Mouse (Mus musculus) liver, embryonic 12.5 days (tissue): ENCODE data around the gene Cfap161. TPM values are rescaled to one million over a fixed set of nuclear protein-coding genes. Genes with fewer than 3 reads are reported as not detected.

Source experiments
- ATAC-seq: fragments of 200-750 bp; cut with Nextera tagmentation; 2 replicates; pipeline ENCODE4 v1.8.0; 2017; ENCODE audit warnings: moderate number of reproducible peaks, mild to moderate bottlenecking, moderate library complexity
- H3K27ac ChIP-seq: fragments of 300-500 bp; sonication (generic); 2 replicates; pipeline ENCODE4 v1.5.1; 2016; ENCODE audit warnings: mild to moderate bottlenecking
- H3K27me3 ChIP-seq: fragments of 300-500 bp; sonication (generic); replicated peaks from 2 replicates; pipeline ENCODE4 v1.6.1; 2016; ENCODE audit warnings: mild to moderate bottlenecking, moderate library complexity
- H3K36me3 ChIP-seq: fragments of 300-500 bp; sonication (generic); 2 replicates; pipeline ENCODE4 v1.6.1; 2016; ENCODE audit warnings: mild to moderate bottlenecking, moderate library complexity
- H3K4me1 ChIP-seq: fragments of 300-500 bp; sonication (generic); 2 replicates; pipeline ENCODE4 v1.6.1; 2016
- H3K4me2 ChIP-seq: fragments of 300-500 bp; sonication (generic); 2 replicates; pipeline ENCODE4 v1.6.1; 2016; ENCODE audit warnings: mild to moderate bottlenecking, moderate library complexity
- H3K4me3 ChIP-seq: fragments of 300-500 bp; sonication (generic); 2 replicates; pipeline ENCODE4 v1.5.1; 2016; ENCODE audit warnings: mild to moderate bottlenecking, moderate library complexity
- H3K9ac ChIP-seq: fragments of 300-500 bp; sonication (generic); 2 replicates; pipeline ENCODE4 v1.6.1; 2016; ENCODE audit warnings: mild to moderate bottlenecking, moderate library complexity
- H3K9me3 ChIP-seq: fragments of 300-500 bp; sonication (generic); replicated peaks from 2 replicates; pipeline ENCODE4 v1.6.1; 2016; ENCODE audit warnings: mild to moderate bottlenecking, moderate library complexity
- WGBS: fragments of 180-500 bp; shearing (Covaris S2); methylation state at CpG from one replicate; pipeline ENCODE4 v1.1.7; 2016; ENCODE audit not compliant: insufficient replicate concordance; 5-methylcytosine and 5-hydroxymethylcytosine counted together
- polyA plus RNA-seq: library from polyadenylated mRNA; unstranded; fragments of >200 nt; fragmentation: Nextera tagmentation; extraction: Ambion mirVana; gene quantifications from 2 replicates; pipeline ENCODE4 v1.2.1, GENCODE M21; 2016

The Cfap161 gene
- polyA plus RNA-seq, 1 experiment from 2014 or later, result not detected

GRCm38 (mm10) chr7:83736341-83737115 is 58.2 kb downstream of the Cfap161 start:
- H3K27me3 ChIP-seq, result no peaks in the 10 kb centered on the region
- no peaks in the 10 kb centered on the region for H3K4me1 ChIP-seq
- H3K9me3 ChIP-seq, result no peaks in the 10 kb centered on the region
- no peaks in the 10 kb centered on the region for H3K36me3 ChIP-seq
- no peak overlapping the region for H3K9ac ChIP-seq
- H3K4me3 ChIP-seq, result no peak overlapping the region
- H3K27ac ChIP-seq, result no peak overlapping the region
- no peak overlapping the region for H3K4me2 ChIP-seq
- no peak for ATAC-seq
- WGBS, result 70% methylated on average over 6 of the region's 6 CpGs

GRCm38 (mm10) chr7:83735108-83735781 is 59.4 kb downstream of the Cfap161 start:
- WGBS, result 69% methylated on average over 7 of the region's 7 CpGs
- Histone ChIP-seq H3K9ac (no peak overlapping the region), H3K27ac (no peak overlapping the region), H3K4me1 (no peaks in the 10 kb centered on the region), H3K9me3 (no peaks in the 10 kb centered on the region), H3K4me2 (no peak overlapping the region), H3K36me3 (no peaks in the 10 kb centered on the region), H3K27me3 (no peaks in the 10 kb centered on the region), H3K4me3 (no peak overlapping the region)
- no peak for ATAC-seq

- no peak overlapping the region for H3K27ac ChIP-seq
- H3K9me3 ChIP-seq, result no peaks in the 10 kb centered on the region
- no peaks in the 10 kb centered on the region for H3K4me1 ChIP-seq
- WGBS, result 49% methylated on average over 6 of the region's 6 CpGs
- ATAC-seq, result no peak
- no peak overlapping the region for H3K9ac ChIP-seq
- no peak overlapping the region for H3K4me2 ChIP-seq
- no peaks in the 10 kb centered on the region for H3K27me3 ChIP-seq
- no peaks in the 10 kb centered on the region for H3K36me3 ChIP-seq
- no peak overlapping the region for H3K4me3 ChIP-seq
Measured at GRCm38 (mm10) chr7:83734671-83735082, 60.0 kb downstream of the Cfap161 start.

GRCm38 (mm10) chr7:83734246-83734645 is 60.4 kb downstream of the Cfap161 start:
- H3K9me3 ChIP-seq, result no peaks in the 10 kb centered on the region
- 60% methylated on average over 3 of the region's 3 CpGs for WGBS
- H3K27me3 ChIP-seq, result no peaks in the 10 kb centered on the region
- no peaks in the 10 kb centered on the region for H3K36me3 ChIP-seq
- no peaks in the 10 kb centered on the region for H3K4me1 ChIP-seq
- no peak overlapping the region for H3K9ac ChIP-seq
- H3K27ac ChIP-seq, result no peak overlapping the region
- ATAC-seq, result no peak
- no peak overlapping the region for H3K4me2 ChIP-seq
- no peak overlapping the region for H3K4me3 ChIP-seq

- H3K4me2 ChIP-seq, result no peak overlapping the region
- no peak for ATAC-seq
- 76% methylated on average over 3 of the region's 3 CpGs for WGBS
- no peaks in the 10 kb centered on the region for H3K4me1 ChIP-seq
- H3K4me3 ChIP-seq, result no peak overlapping the region
- no peaks in the 10 kb centered on the region for H3K9me3 ChIP-seq
- no peak overlapping the region for H3K9ac ChIP-seq
- H3K27ac ChIP-seq, result no peak overlapping the region
- H3K36me3 ChIP-seq, result no peaks in the 10 kb centered on the region
- H3K27me3 ChIP-seq, result no peaks in the 10 kb centered on the region
Measured at GRCm38 (mm10) chr7:83732781-83733180, 61.9 kb downstream of the Cfap161 start.

GRCm38 (mm10) chr7:83731961-83732666 is 62.6 kb downstream of the Cfap161 start:
- no peak overlapping the region for H3K4me3 ChIP-seq
- H3K9me3 ChIP-seq, result no peaks in the 10 kb centered on the region
- H3K9ac ChIP-seq, result no peak overlapping the region
- 71% methylated on average over 15 of the region's 15 CpGs for WGBS
- no peaks in the 10 kb centered on the region for H3K4me1 ChIP-seq
- ATAC-seq, result no peak
- no peak overlapping the region for H3K4me2 ChIP-seq
- no peaks in the 10 kb centered on the region for H3K27me3 ChIP-seq
- no peaks in the 10 kb centered on the region for H3K36me3 ChIP-seq
- H3K27ac ChIP-seq, result no peak overlapping the region

GRCm38 (mm10) chr7:83731297-83731696 is 63.4 kb downstream of the Cfap161 start:
- no peak for ATAC-seq

GRCm38 (mm10) chr7:83726936-83727632 is 67.6 kb downstream of the Cfap161 start:
- no peak overlapping the region for H3K4me3 ChIP-seq
- no peaks in the 10 kb centered on the region for H3K4me1 ChIP-seq
- 54% methylated on average over 5 of the region's 5 CpGs for WGBS
- H3K9ac ChIP-seq, result no peak overlapping the region
- no peak overlapping the region for H3K27ac ChIP-seq
- no peak overlapping the region for H3K4me2 ChIP-seq
- H3K27me3 ChIP-seq, result 0 out of 2 replicates have a peak, but pooled peaks cover 3% of the 10 kb centered on the region
- H3K36me3 ChIP-seq, result no peaks in the 10 kb centered on the region
- H3K9me3 ChIP-seq, result no peaks in the 10 kb centered on the region
- no peak for ATAC-seq

More at GRCm38 (mm10) chr7:83731297-83731696, 63.4 kb downstream of the Cfap161 start:
- Histone ChIP-seq H3K27me3 (no peaks in the 10 kb centered on the region), H3K36me3 (no peaks in the 10 kb centered on the region), H3K9me3 (no peaks in the 10 kb centered on the region), H3K9ac (no peak overlapping the region), H3K4me2 (no peak overlapping the region), H3K27ac (no peak overlapping the region), H3K4me3 (no peak overlapping the region), H3K4me1 (no peaks in the 10 kb centered on the region)
- WGBS, result 60% methylated on average over 6 of the region's 6 CpGs

- Histone ChIP-seq H3K27me3 (0 out of 2 replicates have a peak, but pooled peaks cover 3% of the 10 kb centered on the region), H3K9ac (no peak overlapping the region), H3K4me1 (no peaks in the 10 kb centered on the region), H3K9me3 (no peaks in the 10 kb centered on the region), H3K4me3 (no peak overlapping the region), H3K36me3 (no peaks in the 10 kb centered on the region), H3K4me2 (no peak overlapping the region), H3K27ac (no peak overlapping the region)
- no peak for ATAC-seq
Measured at GRCm38 (mm10) chr7:83725801-83726200, 68.9 kb downstream of the Cfap161 start.

- Histone ChIP-seq H3K27ac (no peak overlapping the region), H3K4me1 (no peaks in the 10 kb centered on the region), H3K36me3 (no peaks in the 10 kb centered on the region), H3K9me3 (no peaks in the 10 kb centered on the region), H3K9ac (no peak overlapping the region), H3K27me3 (0 out of 2 replicates have a peak, but pooled peaks cover 3% of the 10 kb centered on the region), H3K4me2 (no peak overlapping the region), H3K4me3 (no peak overlapping the region)
- ATAC-seq, result no peak
- 46% methylated on average over 2 of the region's 2 CpGs for WGBS
Measured at GRCm38 (mm10) chr7:83724541-83724940, 70.1 kb downstream of the Cfap161 start.
